Mouse (Mus musculus): ENCODE results near the gene Fancc.

DNA sequence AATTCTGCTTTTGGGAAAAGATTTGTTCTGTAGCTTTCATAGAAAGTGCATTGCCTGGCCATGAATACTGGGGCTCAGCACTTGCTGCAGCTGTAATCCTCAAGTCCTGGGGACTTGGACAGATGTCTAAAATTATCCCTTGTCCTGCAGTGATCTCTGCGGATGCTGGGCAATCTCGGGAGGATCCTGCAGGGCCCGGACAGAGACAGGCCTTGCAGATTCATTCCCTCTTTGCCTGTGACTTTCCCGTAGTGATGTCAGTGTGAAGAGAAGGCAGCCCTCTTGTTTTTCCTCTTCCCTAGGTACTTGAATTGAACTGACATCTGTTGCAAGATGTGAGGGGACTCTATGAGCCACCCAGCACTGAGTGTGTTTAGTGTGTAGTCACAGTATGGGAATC lies 236.9 kb downstream of the Fancc start:
- TF ChIP-seq REST (IDR thresholded peaks at IDR 0.05; ENCODE audit: insufficient read depth, insufficient read length) = no peak
- no peak for TF ChIP-seq POLR2A (IDR thresholded peaks at IDR 0.05; ENCODE audit: insufficient read length, low read depth)
- TF ChIP-seq MYOD1 (IDR thresholded peaks at IDR 0.05; ENCODE audit: control insufficient read depth in 1 of 3, insufficient read length in 2 of 3, low read depth in 2 of 3) = no peak
- no peak for TF ChIP-seq CEBPB (IDR thresholded peaks at IDR 0.05; ENCODE audit: insufficient read depth, poor library complexity, severe bottlenecking)
- TF ChIP-seq POLR2AphosphoS2 (IDR thresholded peaks at IDR 0.05; ENCODE audit: insufficient read length, low read depth) = no peak
- TF ChIP-seq MYOG (IDR thresholded peaks at IDR 0.05; ENCODE audit: control insufficient read depth in 1 of 3, insufficient read depth in 1 of 3, insufficient read length in 2 of 3, low read depth in 2 of 3) = no peak

Data from myocyte (in vitro differentiated cells).